8 mouse cellular contexts compared by ENCODE assay signal in the genomic region with DNA sequence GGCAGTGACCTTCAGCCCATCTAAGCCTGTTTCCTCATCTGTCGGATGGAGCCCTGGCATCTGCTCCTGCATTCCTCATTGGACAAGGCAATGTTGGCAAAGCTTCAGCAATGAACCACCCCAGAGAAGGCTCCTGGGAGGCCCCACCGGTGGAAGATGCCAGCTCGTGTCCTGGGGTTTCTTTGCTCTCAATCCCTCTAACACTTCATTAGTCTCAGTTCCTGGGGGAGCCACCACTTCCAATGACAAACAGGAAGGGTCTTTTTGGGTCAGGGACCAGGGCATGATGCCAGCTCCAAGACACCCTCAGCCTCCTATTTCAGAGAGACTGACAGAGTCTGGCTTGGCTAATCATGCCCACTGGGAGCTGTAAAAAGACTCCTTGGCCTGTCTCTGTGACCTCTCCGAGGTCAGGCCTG.
A peak's percentile ranks its signal among the peaks of the same experiment; 100 is the strongest.
DNase-seq lines count a peak whose midpoint lies in the region; ATAC-seq and TF ChIP-seq lines count a peak whose summit lies in the region.

No protein-coding gene starts in this region.

- intact Hi-C loops in left cerebral cortex, postnatal 10 days (cut with DNase I) = no loop called here

- H3K9ac ChIP-seq in lung, postnatal 0 days (replicated peaks; ENCODE audit: low read depth) = no peak overlapping the region

- peak; percentile 64 for DNase-seq in cerebellum, adult 11 months
- DNase-seq in lung, postnatal 0 days (ENCODE audit: low spot score) = no peak
- no peak for DNase-seq in lung, postnatal 4 days
- DNase-seq in cerebellum, adult 2 months = peak; percentile 70 to 80
- peak; percentile 62 for DNase-seq in kidney, postnatal 10 days
- no peak for DNase-seq in left cerebral cortex, postnatal 10 days (ENCODE audit: extremely low spot score in 1 of 2, low spot score in 2 of 2)
- DNase-seq in spleen, adult 12 weeks (ENCODE audit: low spot score) = no peak

- no peaks in the 10 kb centered on the region for H3K9me3 ChIP-seq in lung, postnatal 0 days (ENCODE audit: low read length)

- no peak for ATAC-seq in cerebellum, adult (ENCODE audit: insufficient number of reproducible peaks, low FRiP score, low TSS enrichment)
- ATAC-seq in lung, postnatal 0 days = 0 out of 2 replicates have a peak, but pooled peaks have one; percentile 23

- H3K4me3 ChIP-seq in lung, postnatal 0 days (ENCODE audit: low read depth, low read length) = no peak overlapping the region
- no peak overlapping the region for H3K4me3 ChIP-seq in cerebellum, adult 2 months (replicated peaks; ENCODE audit: insufficient read depth, low read depth, low read length)

- TF ChIP-seq POLR2A in cerebellum, adult 2 months (IDR thresholded peaks at IDR 0.05; ENCODE audit: borderline replicate concordance, insufficient read depth, low read length) = no peak

- TF ChIP-seq EP300 in lung, postnatal 0 days (IDR thresholded peaks at IDR 0.05) = no peak

- H3K4me1 ChIP-seq in lung, postnatal 0 days (ENCODE audit: insufficient read depth, low read depth, low read length) = 0 out of 2 replicates have a peak, but pooled peaks cover 3% of the 10 kb centered on the region
- peaks cover 42% of the 10 kb centered on the region for H3K4me1 ChIP-seq in cerebellum, adult 2 months (ENCODE audit: control insufficient read depth, insufficient read depth, low read length)

- no peaks in the 10 kb centered on the region for H3K27me3 ChIP-seq in lung, postnatal 0 days (replicated peaks; ENCODE audit: insufficient read depth, low read length)
- no peaks in the 10 kb centered on the region for H3K27me3 ChIP-seq in cerebellum, adult 2 months (ENCODE audit: control insufficient read depth, insufficient read depth, low read length)

- 44% methylated on average over 4 of the region's 4 CpGs for WGBS in lung, postnatal 0 days
- 22% methylated on average over 4 of the region's 4 CpGs for WGBS in cerebellum, adult 2 months

- H3K27ac ChIP-seq in lung, postnatal 0 days (ENCODE audit: low read length) = no peak overlapping the region
- H3K27ac ChIP-seq in cerebellum, adult 2 months (ENCODE audit: insufficient read depth, low read length) = peak overlapping the region; percentile 1; the same call in 1 of the 2 replicates

- H3K36me3 ChIP-seq in lung, postnatal 0 days (ENCODE audit: insufficient read depth, low read length) = no peaks in the 10 kb centered on the region

- no peak for TF ChIP-seq CTCF in lung, postnatal 0 days (IDR thresholded peaks at IDR 0.05)
- TF ChIP-seq CTCF in cerebellum, adult 2 months (IDR thresholded peaks at IDR 0.05; ENCODE audit: borderline replicate concordance, insufficient read depth, low read depth, low read length) = no peak

- H3K4me2 ChIP-seq in lung, postnatal 0 days (replicated peaks; ENCODE audit: low read depth, low read length) = no peak overlapping the region

Comparison
In these comparisons a context has a peak if more than half of its experiments do, and no peak if none do; other contexts are left out.
1. DNase-seq: peak in cerebellum, adult 11 months (single experiment), cerebellum, adult 2 months (2 of 2) and kidney, postnatal 10 days (single experiment); none in lung, postnatal 0 days (single experiment), lung, postnatal 4 days (0 of 2), left cerebral cortex, postnatal 10 days (0 of 2) and spleen, adult 12 weeks (single experiment).